8 mouse cellular contexts compared by ENCODE assay signal in genomic region chr6:95621821-95622220, GRCm38 (mm10).
DNase-seq lines count a peak whose midpoint lies in the region; ATAC-seq and TF ChIP-seq lines count a peak whose summit lies in the region.

No protein-coding gene starts in this region.

- intact Hi-C loops in gastrocnemius, postnatal 36 days (cut with DNase I): no loop called here
- intact Hi-C loops in left cerebral cortex, postnatal 25 days (cut with DNase I): no loop called here

- WGBS in forebrain, embryonic 15.5 days: 61% methylated on average over 2 of the region's 2 CpGs
- 86% methylated on average over 2 of the region's 2 CpGs for WGBS in forebrain, embryonic 10.5 days
- 62% methylated on average over 2 of the region's 2 CpGs for WGBS in stomach, embryonic 16.5 days
- WGBS in thymus, adult 2 months: 78% methylated on average over 2 of the region's 2 CpGs

- no peak for TF ChIP-seq POLR2A in thymus, adult 2 months (IDR thresholded peaks at IDR 0.05; ENCODE audit: control insufficient read depth, extremely low read depth, insufficient read depth, low read length, poor library complexity)

- H3K4me3 ChIP-seq in forebrain, embryonic 15.5 days: no peak overlapping the region
- H3K4me3 ChIP-seq in forebrain, embryonic 10.5 days: no peak overlapping the region
- no peak overlapping the region for H3K4me3 ChIP-seq in stomach, embryonic 16.5 days (replicated peaks; ENCODE audit: low read length)
- no peak overlapping the region for H3K4me3 ChIP-seq in thymus, adult 2 months (ENCODE audit: control insufficient read depth, insufficient read depth, low read length)

- no peak overlapping the region for H3K27ac ChIP-seq in forebrain, embryonic 15.5 days (replicated peaks)
- no peak overlapping the region for H3K27ac ChIP-seq in forebrain, embryonic 10.5 days
- peak overlapping the region; percentile 38; the same call in 1 of the 2 replicates for H3K27ac ChIP-seq in stomach, embryonic 16.5 days (ENCODE audit: low read length)
- H3K27ac ChIP-seq in thymus, adult 2 months (ENCODE audit: control insufficient read depth, insufficient read depth, low read length): no peak overlapping the region

- TF ChIP-seq CTCF in thymus, adult 2 months (IDR thresholded peaks at IDR 0.05; ENCODE audit: borderline replicate concordance, control insufficient read depth, extremely low read depth, insufficient read depth, low read length, poor library complexity): no peak

- peak; percentile 75 for ATAC-seq in forebrain, embryonic 15.5 days (replicated peaks)
- ATAC-seq in stomach, embryonic 16.5 days (ENCODE audit: insufficient read depth, low FRiP score): peak; percentile 73; the same call in 1 of the 2 replicates

- peaks cover 11% of the 10 kb centered on the region for H3K4me1 ChIP-seq in forebrain, embryonic 15.5 days
- peaks cover 5% of the 10 kb centered on the region; the same call in 1 of the 2 replicates for H3K4me1 ChIP-seq in forebrain, embryonic 10.5 days
- H3K4me1 ChIP-seq in stomach, embryonic 16.5 days (ENCODE audit: control insufficient read depth, insufficient read depth, low read length): peaks cover 8% of the 10 kb centered on the region
- H3K4me1 ChIP-seq in thymus, adult 2 months (replicated peaks; ENCODE audit: control insufficient read depth, insufficient read depth, low read length): no peaks in the 10 kb centered on the region

- H3K27me3 ChIP-seq in forebrain, embryonic 15.5 days: no peaks in the 10 kb centered on the region
- H3K27me3 ChIP-seq in forebrain, embryonic 10.5 days (ENCODE audit: poor library complexity, severe bottlenecking): no peaks in the 10 kb centered on the region
- H3K27me3 ChIP-seq in stomach, embryonic 16.5 days (ENCODE audit: control insufficient read depth, insufficient read depth, low read length): no peaks in the 10 kb centered on the region
- no peaks in the 10 kb centered on the region for H3K27me3 ChIP-seq in thymus, adult 2 months (ENCODE audit: control insufficient read depth, insufficient read depth, low read length)

- no peak overlapping the region for H3K9ac ChIP-seq in forebrain, embryonic 15.5 days (replicated peaks)
- H3K9ac ChIP-seq in stomach, embryonic 16.5 days (ENCODE audit: low read length): no peak overlapping the region

- DNase-seq in forebrain, embryonic 10.5 days (ENCODE audit: extremely low spot score, low spot score): no peak
- DNase-seq in urinary bladder, postnatal 14 days (ENCODE audit: low spot score): peak; percentile 64
- DNase-seq in urinary bladder, adult 2 months (ENCODE audit: low spot score): no peak
- DNase-seq in gastrocnemius, postnatal 36 days: peak; percentile 47 to 68
- DNase-seq in left cerebral cortex, postnatal 25 days (ENCODE audit: low spot score in 2 of 2): peak; percentile 36 to 44
- no peak for DNase-seq in thymus, adult 2 months

- no peaks in the 10 kb centered on the region for H3K36me3 ChIP-seq in forebrain, embryonic 15.5 days
- H3K36me3 ChIP-seq in forebrain, embryonic 10.5 days (replicated peaks): no peaks in the 10 kb centered on the region
- no peaks in the 10 kb centered on the region for H3K36me3 ChIP-seq in stomach, embryonic 16.5 days (ENCODE audit: control insufficient read depth, insufficient read depth, low read length)
- no peaks in the 10 kb centered on the region for H3K36me3 ChIP-seq in thymus, adult 2 months (ENCODE audit: control insufficient read depth, insufficient read depth, low read length)

- no peak overlapping the region for H3K4me2 ChIP-seq in forebrain, embryonic 15.5 days (replicated peaks)
- H3K4me2 ChIP-seq in stomach, embryonic 16.5 days (ENCODE audit: low read depth, low read length): no peak overlapping the region

- H3K9me3 ChIP-seq in forebrain, embryonic 15.5 days: no peaks in the 10 kb centered on the region
- no peaks in the 10 kb centered on the region for H3K9me3 ChIP-seq in forebrain, embryonic 10.5 days
- H3K9me3 ChIP-seq in stomach, embryonic 16.5 days (replicated peaks; ENCODE audit: control insufficient read depth, low read length): no peaks in the 10 kb centered on the region

Comparison
In these comparisons a context has a peak if more than half of its experiments do, and no peak if none do; other contexts are left out.
1. DNase-seq: peak in urinary bladder, postnatal 14 days (single experiment), gastrocnemius, postnatal 36 days (2 of 2) and left cerebral cortex, postnatal 25 days (2 of 2); none in forebrain, embryonic 10.5 days (single experiment), urinary bladder, adult 2 months (single experiment) and thymus, adult 2 months (single experiment).